Mouse (Mus musculus): ENCODE data around the gene Pik3r5.

DNA sequence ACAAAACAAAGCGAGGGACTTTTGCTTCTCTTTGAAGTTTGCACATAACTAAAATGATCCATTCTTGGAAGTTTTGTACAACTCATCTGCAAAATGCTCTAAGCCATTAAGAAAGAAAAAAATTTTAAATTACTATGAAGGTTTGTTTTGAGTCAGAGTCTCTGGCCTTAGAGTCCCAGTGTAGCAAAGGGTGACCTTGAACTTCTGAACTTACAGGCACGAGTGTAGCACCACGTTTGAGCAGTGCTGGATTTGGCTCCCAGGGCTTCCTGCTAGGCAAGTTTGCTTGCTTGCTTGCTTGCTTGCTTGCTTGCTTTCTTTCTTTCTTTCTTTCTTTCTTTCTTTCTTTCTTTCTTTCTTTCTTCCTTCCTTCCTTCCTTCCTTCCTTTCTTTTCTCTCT lies 14.9 kb upstream of the Pik3r5 start:
- TF ChIP-seq HCFC1 (IDR thresholded peaks at IDR 0.05; ENCODE audit: borderline replicate concordance, insufficient read depth, low read length) (no peak), CHD2 (IDR thresholded peaks at IDR 0.05; ENCODE audit: low read depth, low read length) (no peak), MAFK (IDR thresholded peaks at IDR 0.05; ENCODE audit: insufficient read depth, low read depth, low read length) (no peak), ZC3H11A (IDR thresholded peaks at IDR 0.05; ENCODE audit: borderline replicate concordance, low read depth, low read length) (no peak), ZNF384 (IDR thresholded peaks at IDR 0.05; ENCODE audit: low read depth, low read length) (no peak)
